Mouse (Mus musculus) kidney, adult 2 months (tissue): ENCODE measurements at regions not wholly inside any gene's neighbourhood (a gene's known extent, or its start where the extent isn't known, plus 50 kb on each side); places are given as distances from the start of the nearest gene placed in this dataset.

Source experiments
- DNase-seq: peaks from one replicate; pipeline ENCODE4 v3.0.0; 2021
- H3K27ac ChIP-seq: fragments of 200-500 bp; 2 replicates; pipeline ENCODE4 v1.5.1; 2012; ENCODE audit warnings: low read depth, low read length, control low read depth, inconsistent platforms; ENCODE audit not compliant: insufficient read depth
- H3K27me3 ChIP-seq: fragments of 200-500 bp; replicated peaks from 2 replicates; pipeline ENCODE4 v1.6.1; 2012; ENCODE audit warnings: mild to moderate bottlenecking, moderate library complexity, low read length, inconsistent platforms; ENCODE audit not compliant: control insufficient read depth, insufficient read depth
- H3K36me3 ChIP-seq: fragments of 200-500 bp; 2 replicates; pipeline ENCODE4 v1.6.1; 2012; ENCODE audit warnings: mild to moderate bottlenecking, moderate library complexity, low read length, inconsistent platforms; ENCODE audit not compliant: control insufficient read depth, insufficient read depth
- H3K4me1 ChIP-seq: fragments of 200-500 bp; 2 replicates; pipeline ENCODE4 v1.6.1; 2011; ENCODE audit warnings: low read length; ENCODE audit not compliant: control insufficient read depth, insufficient read depth
- H3K4me3 ChIP-seq: fragments of 200-500 bp; 2 replicates; pipeline ENCODE4 v1.5.1; 2011; ENCODE audit warnings: mild to moderate bottlenecking, low read depth, low read length, control low read depth; ENCODE audit not compliant: insufficient read depth
- CTCF ChIP-seq: fragments of 200-500 bp; conservative IDR thresholded peaks from 2 replicates; pipeline ENCODE4 v1.5.1; 2011; ENCODE audit warnings: low read depth, mild to moderate bottlenecking, control low read depth, low read length, moderate library complexity, mixed read lengths; ENCODE audit not compliant: insufficient read depth, insufficient read length
- POLR2A ChIP-seq: fragments of 200-500 bp; IDR thresholded peaks from one replicate; pipeline ENCODE4 v1.6.1; 2011; ENCODE audit warnings: low read depth, low read length, control low read depth
- WGBS: fragments of 180-500 bp; shearing (Covaris S2); methylation state at CpG from one replicate; pipeline ENCODE4 v1.1.7; 2018; 5-methylcytosine and 5-hydroxymethylcytosine counted together

DNA sequence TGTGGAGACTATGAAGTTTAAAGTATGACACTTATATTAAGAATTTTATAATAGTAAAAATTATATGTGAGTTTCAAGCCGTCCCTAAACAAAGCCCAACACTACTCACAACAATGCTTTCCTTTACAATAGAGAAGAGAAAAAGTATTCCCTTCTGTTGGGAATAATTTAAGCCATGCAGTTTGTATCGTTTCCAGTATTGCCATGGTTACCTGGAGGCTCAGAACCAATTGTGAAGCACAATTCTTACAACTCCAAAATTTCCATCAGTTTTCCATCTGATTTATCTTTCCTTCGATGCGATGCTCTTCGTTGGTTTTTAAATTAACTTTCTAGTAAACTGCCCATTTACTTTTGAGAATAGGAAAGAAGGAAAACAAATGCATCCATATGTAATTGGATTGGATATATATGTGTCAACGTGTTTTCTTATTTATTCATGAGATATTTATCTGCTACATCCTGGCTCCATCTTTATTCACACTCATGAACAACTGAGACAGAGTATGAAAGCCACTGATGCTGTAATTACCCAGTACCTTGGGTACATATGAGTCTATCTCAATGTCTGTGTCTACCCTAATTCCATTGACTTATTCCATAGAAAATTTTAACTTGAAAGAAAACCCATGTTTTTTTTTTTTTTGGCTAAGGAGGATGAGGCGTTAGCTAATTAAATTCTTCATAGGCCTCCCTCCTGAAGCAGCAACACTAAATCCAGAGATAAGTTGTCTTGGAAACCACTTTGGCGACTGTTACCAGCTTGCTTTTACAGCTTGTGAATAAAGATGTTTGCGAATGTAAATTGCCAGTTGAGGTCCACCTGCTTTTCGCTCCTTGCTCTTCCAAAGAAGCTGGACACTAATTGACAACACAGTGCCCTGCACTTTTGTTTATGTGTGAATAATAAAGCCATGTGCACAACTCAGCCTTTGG, 72.8 kb upstream of the 4933412E24Rik start:
- Histone ChIP-seq H3K27me3 (no peaks in the 10 kb centered on the region), H3K36me3 (no peaks in the 10 kb centered on the region), H3K4me1 (no peaks in the 10 kb centered on the region), H3K27ac (no peak overlapping the region), H3K4me3 (no peak overlapping the region)
- DNase-seq, result no peak
- 84% methylated on average over 10 of the region's 10 CpGs for WGBS
- TF ChIP-seq POLR2A (no peak), CTCF (no peak)
